Mouse (Mus musculus) monocyte, adult 5-6 weeks (primary cell): ENCODE results near the gene Smpd1. TPM values are rescaled to one million over a fixed set of nuclear protein-coding genes. Genes with fewer than 3 reads are reported as not detected.
A peak's percentile ranks its signal among the peaks of the same experiment; 100 is the strongest.

ENCODE experiments used
- ATAC-seq: fragments of 153-309, 156-312 bp; replicated peaks from 2 replicates; pipeline ENCODE4 v1.8.0; 2017; ENCODE audit warnings: mild to moderate bottlenecking; ENCODE audit not compliant: low TSS enrichment, insufficient number of reproducible peaks, severe bottlenecking, poor library complexity, low FRiP score
- total RNA-seq: library from RNA; stranded (forward); fragments of 200-1000, 200-491, 200-594 nt; gene quantifications from 3 replicates; pipeline ENCODE4 v1.2.3, GENCODE M21; 2017

The Smpd1 gene
- total RNA-seq, 1 experiment from 2014 or later: 29.2 TPM

GRCm38 (mm10) chr7:105556406-105556805, 2.2 kb downstream of the Smpd1 start:
- no peak for ATAC-seq

GRCm38 (mm10) chr7:105557671-105558070, 3.5 kb downstream of the Smpd1 start:
- no peak for ATAC-seq

GRCm38 (mm10) chr7:105559016-105559415, 4.9 kb downstream of the Smpd1 start:
- ATAC-seq: no peak

- ATAC-seq: no peak
These were observed 8.2 kb downstream of the Smpd1 start for GRCm38 (mm10) chr7:105562317-105562716.

- ATAC-seq: no peak
These were observed 9.2 kb downstream of the Smpd1 start for GRCm38 (mm10) chr7:105563367-105563766.

- no peak for ATAC-seq
These were observed 11.1 kb downstream of the Smpd1 start for GRCm38 (mm10) chr7:105565071-105565836.

- ATAC-seq: no peak
These were observed 14.4 kb downstream of the Smpd1 start for GRCm38 (mm10) chr7:105568583-105568982.

GRCm38 (mm10) chr7:105568988-105569471, 14.9 kb downstream of the Smpd1 start:
- no peak for ATAC-seq

- ATAC-seq: no peak
These were observed 15.6 kb downstream of the Smpd1 start for GRCm38 (mm10) chr7:105569512-105570496.

- no peak for ATAC-seq
These were observed 16.6 kb downstream of the Smpd1 start for GRCm38 (mm10) chr7:105570756-105571155.

- no peak for ATAC-seq
These were observed 18.8 kb downstream of the Smpd1 start for GRCm38 (mm10) chr7:105572949-105573348.

GRCm38 (mm10) chr7:105574537-105574936, 20.4 kb downstream of the Smpd1 start:
- ATAC-seq: no peak

GRCm38 (mm10) chr7:105576166-105576748, 22.1 kb downstream of the Smpd1 start:
- no peak for ATAC-seq

GRCm38 (mm10) chr7:105577377-105577871, 23.3 kb downstream of the Smpd1 start:
- ATAC-seq: no peak

GRCm38 (mm10) chr7:105578481-105578880, 24.3 kb downstream of the Smpd1 start:
- no peak for ATAC-seq

- ATAC-seq: no peak
These were observed 26.5 kb downstream of the Smpd1 start for GRCm38 (mm10) chr7:105580627-105581089.

GRCm38 (mm10) chr7:105581094-105581703, 27.0 kb downstream of the Smpd1 start, which contains the start of gene Apbb1:
Gene Apbb1 (minus strand): TSS chr7:105581653.
- 0 out of 2 replicates have a peak, but pooled peaks have one; percentile 50 for ATAC-seq

GRCm38 (mm10) chr7:105581959-105582358, 27.8 kb downstream of the Smpd1 start:
- ATAC-seq: no peak
